Mouse (Mus musculus) limb, embryonic 11.5 days (tissue): Measurements from ENCODE around the gene Etv3. TPM values are rescaled to one million over a fixed set of nuclear protein-coding genes. Genes with fewer than 3 reads are reported as not detected.
A peak's percentile ranks its signal among the peaks of the same experiment; 100 is the strongest.

Experiments used
- ATAC-seq: fragments of 200-750 bp; cut with Nextera tagmentation; 2 replicates; pipeline ENCODE4 v1.8.0; 2017; ENCODE audit warnings: low read depth; ENCODE audit not compliant: insufficient number of reproducible peaks, low FRiP score, low TSS enrichment
- DNase-seq: peaks from one replicate; pipeline ENCODE4 v3.0.0-alpha.2; 2015; ENCODE audit warnings: low spot score
- H3K27ac ChIP-seq: fragments of 300-500 bp; sonication (generic); replicated peaks from 2 replicates; pipeline ENCODE4 v1.5.1; 2014; ENCODE audit warnings: low read depth, mild to moderate bottlenecking, low read length
- H3K27me3 ChIP-seq: fragments of 300-500 bp; sonication (generic); 2 replicates; pipeline ENCODE4 v1.6.1; 2014; ENCODE audit warnings: mild to moderate bottlenecking, low read length, mixed read lengths; ENCODE audit not compliant: control insufficient read depth, insufficient read depth
- H3K36me3 ChIP-seq: fragments of 300-500 bp; sonication (generic); 2 replicates; pipeline ENCODE4 v1.6.1; 2014; ENCODE audit warnings: mild to moderate bottlenecking, low read length, moderate library complexity, mixed read lengths; ENCODE audit not compliant: control insufficient read depth, insufficient read depth
- H3K4me1 ChIP-seq: fragments of 300-500 bp; sonication (generic); 2 replicates; pipeline ENCODE4 v1.6.1; 2014; ENCODE audit warnings: low read length, mixed read lengths; ENCODE audit not compliant: control insufficient read depth, insufficient read depth
- H3K4me2 ChIP-seq: fragments of 300-500 bp; sonication (generic); 2 replicates; pipeline ENCODE4 v1.6.1; 2014; ENCODE audit warnings: low read depth, mild to moderate bottlenecking, moderate library complexity; ENCODE audit not compliant: severe bottlenecking
- H3K4me3 ChIP-seq: fragments of 300-500 bp; sonication (generic); 2 replicates; pipeline ENCODE4 v1.5.1; 2014; ENCODE audit warnings: low read depth, low read length
- H3K9ac ChIP-seq: fragments of 300-500 bp; sonication (generic); 2 replicates; pipeline ENCODE4 v1.6.1; 2014; ENCODE audit warnings: mild to moderate bottlenecking, low read length
- H3K9me3 ChIP-seq: fragments of 300-500 bp; sonication (generic); 2 replicates; pipeline ENCODE4 v1.6.1; 2016; ENCODE audit warnings: low read length; ENCODE audit not compliant: control insufficient read depth
- WGBS: fragments of 180-500 bp; shearing (Covaris S2); extraction: QIAGEN DNeasy Blood & Tissue Kit; methylation state at CpG from one replicate; pipeline ENCODE4 v1.1.7; 2014; 5-methylcytosine and 5-hydroxymethylcytosine counted together
- polyA plus RNA-seq: library from polyadenylated mRNA; unstranded; fragments of >200 nt; fragmentation: Nextera tagmentation; extraction: Ambion mirVana; gene quantifications from 2 replicates; pipeline ENCODE4 v1.2.1, GENCODE M21; 2014

The Etv3 gene
- polyA plus RNA-seq, 1 experiment from 2014 or later, result 11.2 TPM

- Histone ChIP-seq H3K36me3 (no peaks in the 10 kb centered on the region), H3K27me3 (no peaks in the 10 kb centered on the region), H3K27ac (no peak overlapping the region), H3K4me2 (no peak overlapping the region), H3K4me3 (no peak overlapping the region), H3K9ac (no peak overlapping the region), H3K4me1 (no peaks in the 10 kb centered on the region), H3K9me3 (no peaks in the 10 kb centered on the region)
- ATAC-seq (no peak), DNase-seq (peak; percentile 20)
- WGBS, result 81% methylated on average over 24 of the region's 24 CpGs
Measured at GRCm38 (mm10) chr3:87500088-87501055, 24.8 kb upstream of the Etv3 start.

- ATAC-seq (no peak), DNase-seq (peak; percentile 17)
- Histone ChIP-seq H3K27me3 (no peaks in the 10 kb centered on the region), H3K4me2 (no peak overlapping the region), H3K9ac (no peak overlapping the region), H3K36me3 (no peaks in the 10 kb centered on the region), H3K27ac (no peak overlapping the region), H3K4me1 (no peaks in the 10 kb centered on the region), H3K4me3 (no peak overlapping the region), H3K9me3 (no peaks in the 10 kb centered on the region)
- 51% methylated on average over 8 of the region's 8 CpGs for WGBS
Measured at GRCm38 (mm10) chr3:87501151-87501550, 24.1 kb upstream of the Etv3 start.

- Histone ChIP-seq H3K4me1 (no peaks in the 10 kb centered on the region), H3K4me2 (no peak overlapping the region), H3K4me3 (no peak overlapping the region), H3K36me3 (no peaks in the 10 kb centered on the region), H3K27ac (no peak overlapping the region), H3K27me3 (no peaks in the 10 kb centered on the region), H3K9me3 (no peaks in the 10 kb centered on the region), H3K9ac (no peak overlapping the region)
- no peak for ATAC-seq
- DNase-seq, result no peak
- 91% methylated on average over 6 of the region's 6 CpGs for WGBS
Measured at GRCm38 (mm10) chr3:87502771-87503170, 22.4 kb upstream of the Etv3 start.

- peak; percentile 45 for DNase-seq
- Histone ChIP-seq H3K9me3 (no peaks in the 10 kb centered on the region), H3K36me3 (no peaks in the 10 kb centered on the region), H3K27me3 (no peaks in the 10 kb centered on the region), H3K4me3 (no peak overlapping the region), H3K4me1 (0 out of 2 replicates have a peak, but pooled peaks cover 4% of the 10 kb centered on the region), H3K27ac (no peak overlapping the region), H3K9ac (no peak overlapping the region), H3K4me2 (no peak overlapping the region)
- WGBS, result 39% methylated on average over 7 of the region's 7 CpGs
- no peak for ATAC-seq
Measured at GRCm38 (mm10) chr3:87504330-87504729, 20.9 kb upstream of the Etv3 start.

- Histone ChIP-seq H3K27ac (no peak overlapping the region), H3K4me3 (no peak overlapping the region), H3K9me3 (no peaks in the 10 kb centered on the region), H3K9ac (no peak overlapping the region), H3K4me2 (no peak overlapping the region), H3K27me3 (no peaks in the 10 kb centered on the region), H3K4me1 (0 out of 2 replicates have a peak, but pooled peaks cover 4% of the 10 kb centered on the region), H3K36me3 (no peaks in the 10 kb centered on the region)
- DNase-seq, result no peak
- 49% methylated on average over 4 of the region's 4 CpGs for WGBS
- no peak for ATAC-seq
Measured at GRCm38 (mm10) chr3:87504749-87505425, 20.3 kb upstream of the Etv3 start.

GRCm38 (mm10) chr3:87506456-87507416, 18.5 kb upstream of the Etv3 start:
- Histone ChIP-seq H3K4me1 (0 out of 2 replicates have a peak, but pooled peaks cover 4% of the 10 kb centered on the region), H3K27me3 (no peaks in the 10 kb centered on the region), H3K27ac (no peak overlapping the region), H3K4me2 (no peak overlapping the region), H3K9me3 (no peaks in the 10 kb centered on the region), H3K4me3 (no peak overlapping the region), H3K9ac (no peak overlapping the region), H3K36me3 (no peaks in the 10 kb centered on the region)
- DNase-seq, result no peak
- no peak for ATAC-seq
- 78% methylated on average over 12 of the region's 12 CpGs for WGBS

- H3K9ac ChIP-seq, result no peak overlapping the region; the same call in 1 of the 2 replicates
- ATAC-seq, result 0 out of 2 replicates have a peak, but pooled peaks have one; percentile 41
- WGBS, result 31% methylated on average over 17 of the region's 17 CpGs
Measured at GRCm38 (mm10) chr3:87508205-87508901, 16.9 kb upstream of the Etv3 start.

More at GRCm38 (mm10) chr3:87508205-87508901, 16.9 kb upstream of the Etv3 start:
- Histone ChIP-seq H3K4me2 (peak overlapping the region; percentile 26; the same call in 1 of the 2 replicates), H3K4me1 (0 out of 2 replicates have a peak, but pooled peaks cover 4% of the 10 kb centered on the region), H3K36me3 (no peaks in the 10 kb centered on the region), H3K9me3 (no peaks in the 10 kb centered on the region), H3K27ac (no peak overlapping the region), H3K27me3 (no peaks in the 10 kb centered on the region), H3K4me3 (no peak overlapping the region)
- DNase-seq, result peak; percentile 91
